Mouse (Mus musculus) heart, postnatal 25 days (tissue): ENCODE data around the gene Tctn3. TPM values are rescaled to one million over a fixed set of nuclear protein-coding genes. Genes with fewer than 3 reads are reported as not detected.

Experiments used
- DNase-seq: peaks from one replicate; pipeline ENCODE4 v3.0.0; 2022; ENCODE audit warnings: low spot score
- intact Hi-C: fragments of 180-260 bp; cut with DNase I; formaldehyde crosslinking; loops from one replicate; pipeline ENCODE4 v1.15.1; 2025
- total RNA-seq, 2 experiments: library from RNA; stranded (reverse); gene quantifications; 2 replicates each; pipeline ENCODE4 v1.2.3; 2021

Gene Tctn3
- total RNA-seq = 1 to 10 TPM; 6.3 to 8.9 TPM

GRCm38 (mm10) chr19:40611830-40612506 is at the start of gene Tctn3, which contains the start of gene Entpd1:
Gene Tctn3, minus strand, starts transcription at chr19:40612233.
Gene Entpd1, plus strand, starts transcription at chr19:40612366.
- peak; percentile 94 for DNase-seq
- intact Hi-C loops = loop anchor here (1.0 to 10.0 kb wide), 2 partner anchors 110 to 223 kb away; partner anchors contain the start of gene Ccnj

- no peak for DNase-seq
- intact Hi-C loops = loop anchor here (5.0 kb wide), 1 partner anchor 61 kb away; no protein-coding TSS in a partner anchor
Measured at GRCm38 (mm10) chr19:40661108-40661507, 49.1 kb upstream of the Tctn3 start.

GRCm38 (mm10) chr19:40660510-40660909 is 48.5 kb upstream of the Tctn3 start:
- DNase-seq = no peak
- intact Hi-C loops = loop anchor here (5.0 kb wide), 1 partner anchor 62 kb away; no protein-coding TSS in a partner anchor

GRCm38 (mm10) chr19:40659651-40660478 is 47.8 kb upstream of the Tctn3 start:
- intact Hi-C loops = loop anchor here (5.0 kb wide), 1 partner anchor 62 kb away; no protein-coding TSS in a partner anchor

GRCm38 (mm10) chr19:40658935-40659334 is 46.9 kb upstream of the Tctn3 start:
- no peak for DNase-seq
- intact Hi-C loops = no loop called here

More at GRCm38 (mm10) chr19:40659651-40660478, 47.8 kb upstream of the Tctn3 start:
- DNase-seq = peak; percentile 19

GRCm38 (mm10) chr19:40658281-40658680 is 46.2 kb upstream of the Tctn3 start:
- intact Hi-C loops = no loop called here
- DNase-seq = no peak

- intact Hi-C loops = no loop called here
- DNase-seq = no peak
Measured at GRCm38 (mm10) chr19:40656207-40656606, 44.2 kb upstream of the Tctn3 start.

- DNase-seq = no peak
- intact Hi-C loops = loop anchor here (2.0 kb wide), 1 partner anchor 35 kb away; no protein-coding TSS in a partner anchor
Measured at GRCm38 (mm10) chr19:40650090-40650489, 38.1 kb upstream of the Tctn3 start.

- DNase-seq = peak; percentile 38
- intact Hi-C loops = loop anchor here (2.0 to 5.0 kb wide), 2 partner anchors 15 to 50 kb away; no protein-coding TSS in a partner anchor
Measured at GRCm38 (mm10) chr19:40647319-40648158, 35.5 kb upstream of the Tctn3 start.

GRCm38 (mm10) chr19:40646379-40646778 is 34.3 kb upstream of the Tctn3 start:
- intact Hi-C loops = loop anchor here (2.0 to 5.0 kb wide), 2 partner anchors 14 to 51 kb away; no protein-coding TSS in a partner anchor

GRCm38 (mm10) chr19:40643846-40644245 is 31.8 kb upstream of the Tctn3 start:
- no peak for DNase-seq
- intact Hi-C loops = no loop called here

More at GRCm38 (mm10) chr19:40646379-40646778, 34.3 kb upstream of the Tctn3 start:
- no peak for DNase-seq

GRCm38 (mm10) chr19:40640799-40641198 is 28.8 kb upstream of the Tctn3 start:
- intact Hi-C loops = no loop called here
- DNase-seq = no peak

GRCm38 (mm10) chr19:40639729-40640304 is 27.8 kb upstream of the Tctn3 start:
- no peak for DNase-seq
- intact Hi-C loops = loop anchor here (5.0 kb wide), 1 partner anchor 37 kb away; no protein-coding TSS in a partner anchor

- DNase-seq = no peak
- intact Hi-C loops = loop anchor here (5.0 kb wide), 1 partner anchor 39 kb away; no protein-coding TSS in a partner anchor
Measured at GRCm38 (mm10) chr19:40638582-40638981, 26.5 kb upstream of the Tctn3 start.

GRCm38 (mm10) chr19:40637601-40638000 is 25.6 kb upstream of the Tctn3 start:
- intact Hi-C loops = loop anchor here (5.0 kb wide), 1 partner anchor 40 kb away; no protein-coding TSS in a partner anchor
- no peak for DNase-seq

- intact Hi-C loops = loop anchor here (5.0 kb wide), 1 partner anchor 40 kb away; no protein-coding TSS in a partner anchor
- DNase-seq = peak; percentile 45
Measured at GRCm38 (mm10) chr19:40637091-40637490, 25.1 kb upstream of the Tctn3 start.

- no peak for DNase-seq
- intact Hi-C loops = loop anchor here (2.0 kb wide), 1 partner anchor 14 kb away; no protein-coding TSS in a partner anchor
Measured at GRCm38 (mm10) chr19:40633144-40633543, 21.1 kb upstream of the Tctn3 start.

GRCm38 (mm10) chr19:40632668-40633067 is 20.6 kb upstream of the Tctn3 start:
- no peak for DNase-seq
- intact Hi-C loops = loop anchor here (2.0 kb wide), 1 partner anchor 14 kb away; no protein-coding TSS in a partner anchor

- no peak for DNase-seq
- intact Hi-C loops = loop anchor here (2.0 kb wide), 1 partner anchor 15 kb away; no protein-coding TSS in a partner anchor
Measured at GRCm38 (mm10) chr19:40632193-40632592, 20.2 kb upstream of the Tctn3 start.
